Mouse (Mus musculus) adrenal gland, adult (tissue): ENCODE data around the gene Foxo4.

Experiments used
- DNase-seq, 2 experiments: peaks; one replicate each; pipeline ENCODE4 v3.0.0; 2022 to 2023; ENCODE audit warnings: low spot score in 1 of 2; ENCODE audit not compliant: inconsistent age in 2 of 2

Gene Foxo4

DNA sequence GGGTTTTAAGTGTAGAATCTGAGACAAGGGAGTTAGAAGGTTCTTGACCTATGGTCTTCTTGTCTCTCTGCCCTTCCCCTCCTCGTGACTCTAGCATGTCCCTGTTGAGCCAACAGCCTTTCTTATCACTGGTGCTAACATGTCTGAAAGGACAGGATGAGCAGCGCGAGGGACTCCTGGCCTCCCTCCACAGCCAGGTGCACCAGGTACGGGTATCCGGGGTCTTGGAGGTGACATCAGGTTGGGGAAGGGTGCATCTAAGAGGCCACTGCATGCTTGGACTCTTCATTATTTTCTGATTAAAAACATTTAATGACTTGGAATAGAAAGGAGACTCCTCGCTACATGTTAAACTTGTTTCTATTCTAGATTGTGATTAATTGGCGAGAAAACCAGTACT is 34.7 kb downstream of the Foxo4 start:
- no peak for DNase-seq

DNA sequence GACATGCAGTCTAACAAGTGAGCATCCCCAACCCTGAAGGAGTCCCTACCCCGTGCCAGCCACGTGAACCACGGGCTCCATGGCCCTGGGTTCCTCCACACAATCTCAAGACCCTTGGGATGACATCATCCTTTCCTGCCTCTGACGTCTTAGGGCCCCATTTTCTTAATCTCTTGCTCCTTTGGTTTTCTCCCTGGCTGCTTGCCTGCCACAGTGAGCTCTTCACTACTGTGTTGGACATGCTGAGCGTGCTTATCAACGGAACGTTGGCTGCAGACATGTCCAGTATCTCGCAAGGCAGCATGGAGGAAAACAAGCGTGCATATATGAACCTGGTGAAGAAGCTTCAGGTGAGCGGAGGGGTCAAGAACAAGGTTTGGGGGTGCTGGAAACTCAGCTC is 35.8 kb downstream of the Foxo4 start:
- no peak for DNase-seq

DNA sequence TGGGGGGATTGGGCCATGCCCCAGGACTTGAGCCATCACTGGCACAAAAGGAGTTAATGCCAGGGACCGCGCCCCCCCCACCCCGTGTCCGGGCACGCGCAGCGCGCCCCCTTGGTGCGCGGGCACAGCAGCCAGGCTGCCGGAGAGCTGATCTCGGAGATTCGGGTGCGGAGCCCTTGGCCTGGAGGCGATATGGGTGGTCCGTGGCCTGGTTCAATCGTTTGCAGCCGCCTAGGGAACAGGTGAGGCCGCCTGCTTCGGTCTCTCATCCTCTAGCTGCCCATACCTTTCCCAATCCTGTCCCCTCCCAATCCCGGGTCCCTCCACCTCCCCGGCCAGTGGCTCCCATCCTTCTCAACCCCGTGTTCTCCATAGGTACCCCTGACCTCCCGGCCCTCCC is 44.7 kb downstream of the Foxo4 start, which contains the start of gene Nlgn3:
Gene Nlgn3 (plus strand): TSS at position 114 of the 400 bp plus-strand sequence.
- peak; percentile 24 to 54 for DNase-seq

DNA sequence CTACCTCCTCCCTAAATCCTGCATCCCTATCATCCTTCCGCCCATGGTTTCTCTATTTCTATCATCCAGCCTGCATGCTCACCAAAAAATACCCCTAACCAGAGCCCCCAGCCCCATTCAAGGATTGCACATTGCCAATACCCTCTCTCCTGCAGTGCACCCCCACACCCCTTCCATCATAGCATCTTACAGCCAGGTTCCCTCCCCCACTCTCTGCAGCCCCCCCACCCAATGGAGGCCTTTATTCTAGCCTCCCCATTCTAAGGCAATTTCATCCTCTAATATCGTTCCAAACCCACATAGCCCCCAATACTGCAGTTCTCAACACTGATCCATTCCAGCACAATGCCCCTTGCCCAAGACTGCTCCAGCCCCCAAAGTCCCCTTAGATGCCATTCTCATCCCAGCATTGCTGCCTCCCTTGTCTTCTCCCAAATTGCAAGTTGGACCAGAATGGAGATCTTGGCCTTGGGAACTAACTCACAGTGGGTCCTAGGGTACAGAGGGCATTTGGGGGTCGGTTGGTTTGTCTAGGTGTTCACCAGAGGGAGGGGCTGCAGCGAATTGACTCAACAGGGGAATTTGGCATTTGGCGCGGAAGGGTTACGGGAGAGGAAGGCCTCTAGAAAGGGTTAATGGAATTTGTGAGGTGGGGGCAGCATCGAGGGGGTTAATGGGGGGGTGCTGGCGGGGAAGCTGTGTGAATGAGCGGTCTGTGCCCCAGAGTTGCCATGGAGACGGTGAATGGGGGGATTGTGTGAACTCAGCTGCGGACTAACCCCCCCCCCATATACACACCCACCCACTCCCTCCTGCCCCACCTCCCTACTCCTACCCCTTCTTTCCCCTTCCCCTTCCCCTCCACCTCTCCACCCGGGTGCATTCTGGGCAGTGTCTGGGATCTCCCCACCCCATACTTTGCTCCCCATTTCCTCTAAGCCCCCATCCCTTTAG is 45.4 kb downstream of the Foxo4 start:
- peak in 1 of 2 experiments; percentile 44 for DNase-seq

DNA sequence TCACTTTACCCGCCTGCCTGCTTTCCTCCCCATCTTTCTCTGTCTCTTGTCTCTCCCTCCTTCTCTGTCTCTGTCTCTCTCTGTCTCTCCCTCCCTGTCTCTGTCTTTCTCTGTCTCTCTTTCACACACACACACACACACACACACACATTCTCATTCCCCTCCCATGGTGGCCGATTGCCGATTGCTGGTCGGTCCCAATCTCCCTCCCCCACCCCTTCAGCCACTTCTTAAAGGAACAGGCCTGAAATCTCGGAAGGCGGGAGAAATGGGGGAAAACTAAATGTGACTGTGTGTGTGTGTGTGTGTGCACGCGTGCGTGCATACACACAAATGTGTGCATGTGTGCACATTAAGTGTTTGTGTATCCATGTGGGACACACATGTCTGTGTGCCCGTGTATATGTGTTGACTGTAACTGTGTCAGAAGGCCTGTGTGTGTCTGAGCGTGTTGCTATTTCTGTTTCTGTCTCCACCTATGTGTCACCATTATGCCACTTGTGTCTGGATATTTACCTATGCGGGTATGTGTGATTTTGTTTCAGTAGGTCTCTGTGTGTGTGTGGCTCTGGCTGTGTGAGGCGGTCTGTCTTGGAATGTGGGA is 46.2 kb downstream of the Foxo4 start:
- peak; percentile 20 to 55 for DNase-seq

DNA sequence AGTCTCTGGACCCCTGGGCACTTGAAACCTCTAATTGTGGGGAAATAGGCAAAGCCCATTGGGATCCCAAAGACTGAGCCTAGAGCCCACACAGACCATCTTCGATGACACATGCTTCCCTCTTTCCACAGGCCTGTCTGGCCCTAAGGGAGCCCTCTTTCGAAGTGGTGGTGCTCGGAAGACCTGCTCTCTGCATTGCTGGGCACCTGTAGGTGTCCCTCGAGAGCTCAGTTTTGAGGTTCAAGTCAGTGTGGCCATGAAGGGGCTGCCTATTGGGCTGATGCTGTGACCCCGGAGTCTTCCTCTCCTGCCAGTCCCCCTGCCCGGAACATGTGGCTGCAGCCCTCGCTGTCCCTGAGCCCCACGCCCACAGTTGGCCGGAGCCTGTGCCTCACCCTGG is 47.3 kb downstream of the Foxo4 start:
- no peak for DNase-seq

DNA sequence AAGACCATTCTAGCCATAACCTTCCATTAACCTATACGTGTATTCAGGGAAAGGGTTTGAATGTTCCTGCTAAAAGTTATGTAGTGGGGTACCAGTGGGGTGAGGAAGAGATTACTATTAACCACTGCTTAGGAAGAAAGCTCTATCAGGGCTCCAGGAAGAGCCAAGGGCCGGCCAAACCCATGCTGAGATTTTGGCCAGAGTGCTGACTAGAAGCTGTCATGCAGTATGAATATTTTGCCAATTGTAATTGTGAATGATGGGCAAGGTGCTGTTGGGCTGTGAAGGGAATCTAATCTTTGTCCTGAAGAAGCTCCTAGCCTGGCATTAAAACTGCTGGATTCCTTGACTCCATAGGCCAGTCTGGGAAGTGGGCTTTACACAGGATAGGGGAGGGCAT is 50.3 kb downstream of the Foxo4 start:
- no peak for DNase-seq

DNA sequence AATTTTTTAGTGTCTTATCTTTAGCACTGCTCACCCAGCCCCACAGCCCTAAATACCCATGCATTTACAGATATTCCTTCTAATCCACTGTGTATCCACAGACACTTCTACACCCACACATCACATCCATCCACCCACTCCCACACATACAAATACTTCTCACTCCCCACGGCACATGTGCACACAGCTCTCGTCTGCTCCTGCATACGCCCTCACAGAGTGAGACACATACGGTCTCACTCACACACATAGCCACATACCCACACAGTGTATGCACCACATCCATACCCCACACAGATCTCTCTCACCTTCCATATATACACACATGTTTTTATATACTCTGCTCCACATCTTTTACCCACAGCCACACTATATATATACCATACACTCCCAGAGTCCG is 55.0 kb downstream of the Foxo4 start:
- no peak for DNase-seq
